Mouse (Mus musculus): Measurements from ENCODE around the gene Inpp4b. TPM values are rescaled to one million over a fixed set of nuclear protein-coding genes. Genes with fewer than 3 reads are reported as not detected.

Gene Inpp4b
- polyA plus RNA-seq, 1 experiment = 0.41 TPM

DNA sequence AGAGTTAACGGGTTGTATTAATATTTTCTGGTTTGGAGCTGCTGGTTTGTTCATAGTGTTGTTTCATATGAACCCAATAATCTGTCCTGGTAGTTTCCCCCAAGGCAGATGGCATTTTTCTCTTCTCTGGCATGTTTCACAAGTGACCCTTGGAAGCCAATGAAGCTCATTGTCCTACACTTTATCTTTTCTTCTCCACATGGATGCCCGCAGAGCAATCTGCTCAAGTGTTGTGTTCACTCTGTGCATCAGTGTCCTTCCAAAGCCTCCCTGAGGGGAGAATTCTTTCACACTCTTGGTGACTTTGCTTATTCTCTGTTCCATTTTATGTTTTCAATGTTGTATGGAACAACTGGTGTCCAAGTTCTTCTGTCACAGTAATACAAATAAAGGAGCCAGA, 179.7 kb downstream of the Inpp4b start:
- no peak overlapping the region for H3K4me3 ChIP-seq (ENCODE audit: low read depth, low read length)
- no peaks in the 10 kb centered on the region for H3K27me3 ChIP-seq (ENCODE audit: control insufficient read depth, insufficient read depth, low read length)
- 94% methylated on average over 2 of the region's 2 CpGs for WGBS
- TF ChIP-seq CTCF (IDR thresholded peaks at IDR 0.05; ENCODE audit: extremely low read depth, insufficient read length, insufficient replicate concordance, low read depth, low read length) (no peak), POLR2A (IDR thresholded peaks at IDR 0.05; ENCODE audit: low read depth, low read length) (no peak)
- H3K36me3 ChIP-seq (ENCODE audit: control insufficient read depth, insufficient read depth, low read length) = no peaks in the 10 kb centered on the region
- H3K27ac ChIP-seq (ENCODE audit: insufficient read depth, low read depth, low read length) = no peak overlapping the region
- no peaks in the 10 kb centered on the region for H3K4me1 ChIP-seq (ENCODE audit: control insufficient read depth, insufficient read depth, insufficient read length, low read length)

DNA sequence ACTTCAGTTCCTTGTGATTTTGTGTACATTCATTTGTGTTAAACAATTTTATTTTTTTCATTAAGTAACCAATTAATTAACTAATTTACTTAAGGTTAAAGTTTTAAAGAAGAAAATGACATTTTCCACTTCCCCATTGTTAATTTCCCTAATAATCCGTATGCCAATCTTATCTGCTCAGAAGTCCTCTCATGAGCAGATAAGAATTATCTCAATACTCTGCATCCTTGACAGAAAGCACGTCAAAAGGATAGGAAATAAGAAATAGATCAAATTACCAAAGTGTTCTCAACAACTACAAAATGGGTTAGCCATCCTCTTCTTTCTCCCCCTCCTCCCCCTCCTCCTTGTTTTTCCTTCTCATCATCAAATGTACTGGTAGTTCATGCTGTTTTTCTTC, 182.2 kb downstream of the Inpp4b start:
- TF ChIP-seq CTCF (IDR thresholded peaks at IDR 0.05; ENCODE audit: extremely low read depth, insufficient read length, insufficient replicate concordance, low read depth, low read length) (no peak), POLR2A (IDR thresholded peaks at IDR 0.05; ENCODE audit: low read depth, low read length) (no peak)
- Histone ChIP-seq H3K36me3 (ENCODE audit: control insufficient read depth, insufficient read depth, low read length) (no peaks in the 10 kb centered on the region), H3K27ac (ENCODE audit: insufficient read depth, low read depth, low read length) (no peak overlapping the region), H3K27me3 (ENCODE audit: control insufficient read depth, insufficient read depth, low read length) (no peaks in the 10 kb centered on the region), H3K4me1 (ENCODE audit: control insufficient read depth, insufficient read depth, insufficient read length, low read length) (no peaks in the 10 kb centered on the region), H3K4me3 (ENCODE audit: low read depth, low read length) (no peak overlapping the region)
- WGBS = 31% methylated on average over 2 of the region's 2 CpGs

DNA sequence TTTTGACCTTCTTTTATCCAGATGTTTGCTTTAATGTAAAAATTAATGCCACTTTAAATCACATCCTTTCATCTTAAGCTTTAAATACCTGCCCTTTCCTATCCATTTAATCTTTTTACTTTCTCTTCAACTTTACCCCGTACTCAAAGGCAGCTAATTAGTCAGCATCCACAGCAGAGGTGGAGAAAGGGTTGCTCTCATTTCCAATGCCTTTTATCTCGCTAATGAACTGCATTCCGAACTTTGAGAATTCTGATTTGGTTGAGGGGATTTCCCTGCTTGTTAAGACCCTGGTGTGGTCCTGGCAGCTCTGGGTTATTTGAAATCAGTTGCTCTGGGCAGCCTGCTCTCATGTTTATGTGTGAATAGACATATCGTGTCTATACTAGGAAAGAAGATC, 185.3 kb downstream of the Inpp4b start:
- 59% methylated on average over 4 of the region's 4 CpGs for WGBS

DNA sequence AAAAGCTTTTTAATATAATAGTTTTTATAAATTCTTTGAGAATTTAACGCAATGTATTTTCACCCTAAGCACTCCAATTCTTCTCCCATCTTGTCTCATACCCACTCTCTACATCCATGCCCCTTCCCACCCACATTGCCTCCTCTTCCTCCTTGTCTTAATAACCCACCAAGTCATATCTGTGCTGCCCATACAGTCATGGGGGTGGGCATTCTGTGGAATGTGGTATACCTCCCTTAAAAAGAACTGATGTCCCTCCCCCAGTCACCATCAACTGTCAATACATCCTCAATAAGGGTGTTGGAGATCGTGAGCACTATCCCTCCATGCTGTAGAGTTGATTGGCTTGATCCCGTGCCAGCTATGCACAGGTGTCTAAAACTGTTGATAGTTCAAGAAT, 196.0 kb downstream of the Inpp4b start:
- WGBS = 82% methylated on average over 3 of the region's 3 CpGs
- H3K27ac ChIP-seq (ENCODE audit: insufficient read depth, low read depth, low read length) = no peak overlapping the region
- TF ChIP-seq CTCF (IDR thresholded peaks at IDR 0.05; ENCODE audit: extremely low read depth, insufficient read length, insufficient replicate concordance, low read depth, low read length) (no peak), POLR2A (IDR thresholded peaks at IDR 0.05; ENCODE audit: low read depth, low read length) (no peak)
- no peaks in the 10 kb centered on the region for H3K4me1 ChIP-seq (ENCODE audit: control insufficient read depth, insufficient read depth, insufficient read length, low read length)
- H3K4me3 ChIP-seq (ENCODE audit: low read depth, low read length) = no peak overlapping the region
- no peaks in the 10 kb centered on the region for H3K36me3 ChIP-seq (ENCODE audit: control insufficient read depth, insufficient read depth, low read length)
- H3K27me3 ChIP-seq (ENCODE audit: control insufficient read depth, insufficient read depth, low read length) = no peaks in the 10 kb centered on the region

More for the DNA sequence above, 185.3 kb downstream of the Inpp4b start:
- Histone ChIP-seq H3K36me3 (ENCODE audit: control insufficient read depth, insufficient read depth, low read length) (no peaks in the 10 kb centered on the region), H3K4me1 (ENCODE audit: control insufficient read depth, insufficient read depth, insufficient read length, low read length) (no peaks in the 10 kb centered on the region), H3K27me3 (ENCODE audit: control insufficient read depth, insufficient read depth, low read length) (no peaks in the 10 kb centered on the region), H3K4me3 (ENCODE audit: low read depth, low read length) (no peak overlapping the region), H3K27ac (ENCODE audit: insufficient read depth, low read depth, low read length) (no peak overlapping the region)
- TF ChIP-seq CTCF (IDR thresholded peaks at IDR 0.05; ENCODE audit: extremely low read depth, insufficient read length, insufficient replicate concordance, low read depth, low read length) (no peak), POLR2A (IDR thresholded peaks at IDR 0.05; ENCODE audit: low read depth, low read length) (no peak)

DNA sequence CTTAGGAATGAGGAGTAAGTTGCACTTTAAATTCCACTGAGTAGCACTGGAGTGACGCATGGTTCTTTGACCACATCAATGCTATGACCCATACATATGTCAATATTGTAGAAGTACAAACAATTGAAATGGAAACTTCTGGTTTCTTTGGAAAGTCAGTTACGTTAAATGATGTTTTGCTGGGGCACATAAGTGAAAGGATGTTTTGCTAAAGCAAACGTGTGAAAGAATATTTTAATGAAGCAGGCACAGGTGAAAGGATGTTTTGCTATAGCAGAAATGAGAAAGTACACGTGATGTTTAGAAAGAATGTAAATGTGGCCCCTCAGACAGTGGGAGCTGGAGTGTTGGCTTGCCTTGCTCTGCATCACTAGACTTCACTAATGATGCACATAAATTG, 216.2 kb downstream of the Inpp4b start:
- 74% methylated on average over 4 of the region's 4 CpGs for WGBS
- TF ChIP-seq CTCF (IDR thresholded peaks at IDR 0.05; ENCODE audit: extremely low read depth, insufficient read length, insufficient replicate concordance, low read depth, low read length) (no peak), POLR2A (IDR thresholded peaks at IDR 0.05; ENCODE audit: low read depth, low read length) (no peak)

DNA sequence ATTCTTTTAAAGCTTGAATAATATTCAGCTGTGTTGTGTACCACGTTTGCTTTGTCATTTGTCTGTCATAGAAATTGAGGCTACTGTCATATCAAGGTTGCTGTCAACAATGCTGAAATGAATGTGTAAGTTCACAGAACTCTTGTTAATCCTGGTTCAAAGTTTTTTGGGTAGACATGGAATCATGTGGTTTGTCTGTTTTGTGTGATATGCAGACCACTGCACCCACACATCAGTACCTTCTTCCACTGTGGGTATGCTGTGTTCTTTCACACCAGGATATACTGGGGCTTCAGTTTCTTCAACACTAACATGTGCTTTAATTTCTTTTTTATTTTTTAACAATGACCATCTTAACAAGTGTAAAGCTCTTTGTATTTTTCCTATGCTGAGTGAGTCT, 220.0 kb downstream of the Inpp4b start:
- WGBS = 50% methylated on average over 1 of the region's 1 CpGs
- no peaks in the 10 kb centered on the region for H3K27me3 ChIP-seq (ENCODE audit: control insufficient read depth, insufficient read depth, low read length)
- TF ChIP-seq POLR2A (IDR thresholded peaks at IDR 0.05; ENCODE audit: low read depth, low read length) (no peak), CTCF (IDR thresholded peaks at IDR 0.05; ENCODE audit: extremely low read depth, insufficient read length, insufficient replicate concordance, low read depth, low read length) (no peak)
- no peaks in the 10 kb centered on the region for H3K36me3 ChIP-seq (ENCODE audit: control insufficient read depth, insufficient read depth, low read length)
- H3K4me1 ChIP-seq (ENCODE audit: control insufficient read depth, insufficient read depth, insufficient read length, low read length) = no peaks in the 10 kb centered on the region
- H3K4me3 ChIP-seq (ENCODE audit: low read depth, low read length) = no peak overlapping the region
- no peak overlapping the region for H3K27ac ChIP-seq (ENCODE audit: insufficient read depth, low read depth, low read length)

More for the DNA sequence above, 216.2 kb downstream of the Inpp4b start:
- Histone ChIP-seq H3K36me3 (ENCODE audit: control insufficient read depth, insufficient read depth, low read length) (no peaks in the 10 kb centered on the region), H3K4me1 (ENCODE audit: control insufficient read depth, insufficient read depth, insufficient read length, low read length) (no peaks in the 10 kb centered on the region), H3K27me3 (ENCODE audit: control insufficient read depth, insufficient read depth, low read length) (no peaks in the 10 kb centered on the region), H3K4me3 (ENCODE audit: low read depth, low read length) (no peak overlapping the region), H3K27ac (ENCODE audit: insufficient read depth, low read depth, low read length) (no peak overlapping the region)

DNA sequence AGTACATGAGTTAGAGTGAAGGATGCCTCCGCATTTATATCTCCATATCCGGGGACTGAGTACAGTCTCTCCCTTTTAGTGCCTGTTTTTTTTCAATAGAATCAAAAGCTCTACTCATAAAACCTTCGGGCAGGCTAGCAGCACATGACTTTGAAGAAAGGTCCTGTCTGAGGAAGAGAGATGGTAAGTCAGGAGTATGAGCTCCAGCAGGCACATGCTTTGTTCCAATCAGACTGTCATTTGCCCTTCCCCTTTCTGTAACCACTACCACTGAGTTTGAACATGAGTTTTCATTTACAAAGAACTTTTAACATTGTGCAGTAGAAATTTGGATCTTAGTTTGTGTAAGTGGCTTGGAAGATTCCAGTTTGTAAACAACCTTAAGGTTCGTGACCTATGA, 223.1 kb downstream of the Inpp4b start:
- Histone ChIP-seq H3K4me1 (ENCODE audit: control insufficient read depth, insufficient read depth, insufficient read length, low read length) (no peaks in the 10 kb centered on the region), H3K36me3 (ENCODE audit: control insufficient read depth, insufficient read depth, low read length) (no peaks in the 10 kb centered on the region), H3K27me3 (ENCODE audit: control insufficient read depth, insufficient read depth, low read length) (no peaks in the 10 kb centered on the region), H3K4me3 (ENCODE audit: low read depth, low read length) (no peak overlapping the region), H3K27ac (ENCODE audit: insufficient read depth, low read depth, low read length) (no peak overlapping the region)
- 77% methylated on average over 4 of the region's 4 CpGs for WGBS
- no peak for TF ChIP-seq POLR2A (IDR thresholded peaks at IDR 0.05; ENCODE audit: low read depth, low read length)
- no peak for TF ChIP-seq CTCF (IDR thresholded peaks at IDR 0.05; ENCODE audit: extremely low read depth, insufficient read length, insufficient replicate concordance, low read depth, low read length)

All from small intestine, adult 2 months (tissue).